Mouse (Mus musculus) liver, postnatal 0 days (tissue): ENCODE data around the gene Cflar.

Experiments
- CTCF ChIP-seq: sonication (generic); IDR thresholded peaks from 2 replicates; pipeline ENCODE4 v1.5.1; 2016; ENCODE audit warnings: antibody characterized with exemption, low read depth
- EP300 ChIP-seq: IDR thresholded peaks from 2 replicates; pipeline ENCODE4 v1.6.1; 2016; ENCODE audit warnings: antibody characterized with exemption, low read depth, mild to moderate bottlenecking

DNA sequence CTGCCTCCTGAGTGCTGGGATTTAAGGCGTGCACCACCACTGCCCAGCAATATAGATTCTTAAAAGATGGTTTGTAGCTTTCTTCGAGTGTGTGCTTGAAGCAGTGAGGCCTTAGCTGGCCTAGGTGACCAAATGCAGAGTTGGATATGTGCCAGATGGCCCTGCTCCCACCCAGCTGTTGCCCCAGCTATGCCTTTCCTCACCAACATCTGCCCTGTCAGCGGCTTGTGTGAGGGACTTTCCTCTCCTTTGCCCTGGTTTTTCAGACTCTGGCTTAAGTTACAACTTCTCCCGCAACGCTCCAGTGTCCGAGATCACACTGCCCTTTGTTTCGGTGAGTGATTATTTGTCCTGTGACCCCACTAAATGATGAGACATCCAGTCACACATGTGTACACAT lies 33.3 kb downstream of the Cflar start:
- TF ChIP-seq CTCF (no peak), EP300 (no peak)
